Mouse (Mus musculus) effector memory CD4-positive, alpha-beta T cell, adult 5 months (primary cell): ENCODE results near the gene Gpc2. TPM values are rescaled to one million over a fixed set of nuclear protein-coding genes. Genes with fewer than 3 reads are reported as not detected.

Experiments used
- polyA plus RNA-seq: library from polyadenylated mRNA; unstranded; fragments of 100-300 nt; shearing (Covaris generic); gene quantifications from one replicate; pipeline ENCODE4 v1.2.1, GENCODE M21; 2017

The Gpc2 gene
- polyA plus RNA-seq: 2.1 TPM

DNA sequence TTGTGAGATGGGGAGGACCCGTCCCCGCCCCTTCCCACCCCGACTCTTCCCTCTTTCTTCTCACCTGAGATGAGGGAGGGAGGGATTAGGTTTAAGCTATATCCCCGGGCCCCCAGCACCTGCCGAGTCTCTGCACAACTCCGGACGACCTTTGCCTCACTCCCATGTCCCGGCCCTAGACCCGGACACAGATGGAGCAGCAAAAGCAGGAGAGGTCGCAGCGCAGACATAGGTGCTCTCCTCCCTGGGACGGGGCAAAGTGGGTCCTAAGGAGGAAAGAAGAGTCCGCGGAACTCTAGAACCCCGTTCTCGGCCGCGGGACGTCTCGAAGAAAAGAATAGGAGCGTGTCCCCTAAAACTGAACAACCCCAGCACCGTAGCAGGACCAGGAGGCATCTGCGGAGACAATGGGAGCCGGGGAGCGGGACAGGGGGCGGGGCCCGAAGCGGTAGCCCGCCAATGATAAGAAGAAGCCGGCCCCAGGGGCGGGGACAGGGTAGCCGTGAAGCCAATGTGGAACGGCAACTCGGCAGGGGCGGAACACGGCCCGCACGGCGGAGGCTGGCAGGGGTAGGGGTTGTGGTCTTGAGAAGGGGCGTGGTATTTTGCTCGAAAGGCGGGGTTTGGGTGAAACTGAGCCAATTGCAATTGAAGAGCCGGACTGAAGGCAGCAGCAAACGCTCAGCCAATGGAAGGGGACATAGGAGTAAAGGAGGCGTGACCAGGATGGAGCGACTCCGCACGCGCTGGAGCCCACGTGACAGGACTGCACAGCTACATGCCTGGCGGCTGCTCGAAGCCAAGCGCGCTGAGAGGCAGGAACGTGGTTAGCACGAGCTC is at the start of gene Gpc2, which contains the start of the genes Gm43720 and Stag3:
Gene Gpc2 (minus strand): TSS at position 421 of the 840 bp plus-strand sequence.
Gene Gm43720 (minus strand): TSS at position 374 of the 840 bp plus-strand sequence.
Gene Stag3 (plus strand): TSS at position 656 of the 840 bp plus-strand sequence.

DNA sequence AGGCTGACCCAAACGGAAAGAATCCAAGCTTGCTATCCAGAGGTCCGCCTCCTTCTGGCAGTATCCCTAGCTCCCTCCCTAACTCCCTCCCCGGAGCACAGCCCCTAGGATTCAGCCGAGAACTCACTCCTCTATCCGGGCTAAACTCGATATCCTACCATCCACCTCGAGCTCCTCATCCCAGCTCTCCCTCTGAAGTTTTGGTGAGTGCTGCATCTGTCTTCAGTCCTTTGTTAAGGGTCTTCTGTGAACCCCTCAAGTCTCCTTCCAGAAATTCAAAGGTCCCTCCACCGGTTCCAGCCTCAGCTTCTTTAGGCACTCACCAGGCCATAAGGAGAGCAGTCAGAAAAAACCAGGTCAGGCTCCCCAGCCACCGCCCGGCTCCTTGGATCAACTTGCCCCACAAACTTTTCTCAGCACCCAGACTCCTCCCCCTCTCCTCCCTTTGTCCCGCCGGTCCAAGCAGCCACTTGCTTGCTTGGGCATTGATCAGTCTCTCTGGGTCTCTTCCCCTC is 7.3 kb downstream of the Gpc2 start, which contains the start of gene Gal3st4:
Gene Gal3st4 (minus strand): TSS at position 432 of the 515 bp plus-strand sequence.

DNA sequence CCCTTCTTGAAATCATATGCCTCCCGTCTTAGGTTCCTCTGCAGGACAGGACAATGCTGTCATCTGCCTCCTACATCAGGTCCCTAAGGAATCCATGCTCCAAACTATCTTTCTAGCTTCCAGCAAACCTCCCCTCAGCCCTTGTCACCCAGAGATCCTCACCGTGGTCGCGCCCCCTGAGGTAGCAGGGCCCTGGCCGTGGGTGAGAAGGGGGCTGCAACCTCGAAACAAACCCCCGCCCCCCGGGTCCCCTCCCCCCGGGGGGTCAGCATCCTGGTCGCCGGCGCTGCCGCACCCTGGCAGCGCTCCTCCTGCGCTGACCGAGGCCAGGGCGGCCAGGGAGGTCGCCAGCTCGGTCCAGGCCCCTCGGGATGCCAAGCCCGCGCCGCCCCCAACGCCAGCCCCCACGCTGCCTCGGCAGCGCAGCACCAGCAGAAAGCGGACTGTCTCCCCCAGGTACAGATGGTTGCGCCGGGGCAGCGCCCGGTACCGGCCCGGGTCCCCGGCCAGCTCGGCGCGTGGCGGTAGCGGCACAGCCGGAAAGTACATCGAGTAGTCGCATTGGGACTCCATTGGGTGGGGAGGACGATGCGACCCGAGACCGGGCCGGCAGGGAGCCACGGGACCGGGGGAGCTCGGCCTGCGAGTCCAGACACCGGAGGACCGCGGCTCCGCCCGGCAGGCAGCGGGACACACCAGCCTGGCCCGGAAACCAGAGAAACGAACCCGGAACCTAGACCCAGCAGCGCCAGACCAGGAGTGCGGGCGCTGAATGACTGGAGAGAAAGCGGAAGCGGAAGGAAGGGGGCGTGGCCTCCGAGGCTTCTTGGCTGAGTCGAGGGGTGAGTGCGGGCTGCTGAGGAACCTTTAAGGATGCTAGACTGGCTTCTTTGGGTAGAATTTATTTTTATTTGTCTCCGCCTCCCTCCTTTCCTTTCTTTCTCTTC is 16.3 kb downstream of the Gpc2 start, which contains the start of gene BC037034:
Gene BC037034 (minus strand): TSS at position 774 of the 947 bp plus-strand sequence.

DNA sequence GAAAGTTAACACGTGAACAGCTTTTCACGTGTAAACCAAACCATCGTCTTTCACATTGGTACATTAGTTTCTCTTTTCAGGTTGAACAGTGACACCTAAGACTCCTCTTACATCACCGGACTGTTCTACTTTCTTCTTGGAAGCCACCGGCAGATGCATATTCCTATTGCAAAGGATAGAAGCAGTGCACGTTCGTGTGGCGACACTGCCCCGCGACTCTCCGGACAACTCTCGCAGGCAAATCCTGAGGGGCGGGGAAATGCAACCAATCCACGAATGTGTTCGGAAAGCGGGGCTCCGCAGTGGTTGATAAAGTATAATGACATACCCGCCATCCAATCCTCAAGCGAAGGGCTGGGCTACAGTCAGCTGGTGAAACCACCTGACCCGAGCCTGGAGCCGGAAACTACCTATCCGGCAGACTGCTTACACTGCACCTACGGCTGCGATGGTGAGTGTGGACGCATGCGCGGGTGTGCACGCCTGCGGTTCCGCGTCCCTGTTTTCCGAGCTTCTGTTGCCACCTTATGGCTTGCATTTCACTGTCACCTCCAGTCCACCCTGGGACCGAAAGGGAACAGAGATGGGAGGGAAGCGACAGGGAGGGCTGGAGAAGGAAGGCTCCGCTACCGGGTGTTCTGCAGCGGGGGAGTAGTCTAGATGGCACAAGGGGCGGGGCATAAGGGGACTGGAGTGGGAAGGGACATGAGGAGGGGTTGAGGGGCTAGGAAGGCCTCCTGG is 24.3 kb downstream of the Gpc2 start, which contains the start of gene Lamtor4:
Gene Lamtor4 (plus strand): TSS at position 130 of the 741 bp plus-strand sequence.

DNA sequence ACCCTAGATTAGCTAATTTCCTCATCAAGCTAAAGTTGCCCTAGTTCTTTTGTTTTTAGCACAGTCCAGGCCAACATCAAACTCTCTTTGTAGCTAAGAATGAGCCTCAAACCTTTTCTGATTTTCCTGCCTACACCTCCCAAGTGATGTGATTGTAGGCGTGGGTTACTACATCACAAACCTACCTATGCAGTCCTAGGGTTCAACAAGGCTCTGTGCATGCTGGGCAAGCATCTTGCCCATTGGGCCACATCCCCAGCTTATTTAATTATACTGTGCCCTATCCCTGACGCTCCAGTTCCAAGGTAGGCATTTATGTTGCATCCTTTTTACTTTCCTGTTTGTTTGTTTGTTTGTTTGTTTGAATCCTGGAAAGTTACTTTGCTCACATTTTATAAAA is 54.1 kb downstream of the Gpc2 start, which contains the start of gene Nxpe5:
Gene Nxpe5 (plus strand): TSS at position 199 of the 400 bp plus-strand sequence.

Other genes starting within 250 kb of the Gpc2 start
- gene Smok3c, start 226.8 kb downstream of the Gpc2 start, polyA plus RNA-seq: not detected
- gene Zkscan1, start 194.9 kb downstream of the Gpc2 start, polyA plus RNA-seq: 14.8 TPM
- gene Zscan21, start 163.1 kb downstream of the Gpc2 start, polyA plus RNA-seq: 25.6 TPM
- 6.5 TPM for gene Zfp113, start 124.3 kb downstream of the Gpc2 start, polyA plus RNA-seq
- gene Cops6, start 118.9 kb downstream of the Gpc2 start, polyA plus RNA-seq: 120 TPM
- gene Ap4m1, start 108.0 kb downstream of the Gpc2 start, polyA plus RNA-seq: 7.1 TPM
- 54.5 TPM for gene Mcm7, start 107.6 kb downstream of the Gpc2 start, polyA plus RNA-seq
- 30.8 TPM for gene Taf6, start 92.6 kb downstream of the Gpc2 start, polyA plus RNA-seq
- gene Cnpy4, start 92.5 kb downstream of the Gpc2 start, polyA plus RNA-seq: 13.4 TPM
- not detected for gene Mblac1, start 85.7 kb downstream of the Gpc2 start, polyA plus RNA-seq
- gene Nxpe5, start 54.1 kb downstream of the Gpc2 start, polyA plus RNA-seq: not detected
- gene Lamtor4, start 24.5 kb downstream of the Gpc2 start, polyA plus RNA-seq: 32.6 TPM
- 20.1 TPM for gene BC037034, start 16.0 kb downstream of the Gpc2 start, polyA plus RNA-seq
- not detected for gene Gal3st4, start 7.2 kb downstream of the Gpc2 start, polyA plus RNA-seq
- gene Gm43720, start within 50 bp of the Gpc2 start, polyA plus RNA-seq: not detected
- 0.75 TPM for gene Stag3, start 235 bp upstream of the Gpc2 start, polyA plus RNA-seq
- gene Pvrig, start 62.0 kb upstream of the Gpc2 start, polyA plus RNA-seq: 2.5 TPM
- 7.1 TPM for gene Zfp157, start 161.5 kb upstream of the Gpc2 start, polyA plus RNA-seq